Mouse (Mus musculus) kidney, adult 18-20 months (tissue): ENCODE measurements at regions not wholly inside any gene's neighbourhood (a gene's known extent, or its start where the extent isn't known, plus 50 kb on each side); places are given as distances from the start of the nearest gene placed in this dataset.

Experiments used
- DNase-seq: peaks from one replicate; pipeline ENCODE4 v3.0.0; 2021

GRCm38 (mm10) chr7:69398299-69398698, 649.3 kb upstream of the Arrdc4 start:
- DNase-seq: peak; percentile 4

- DNase-seq: no peak
Measured at GRCm38 (mm10) chr7:69396868-69397267, 647.8 kb upstream of the Arrdc4 start.
